ENCODE assay signal across 8 mouse cellular contexts in genomic region chr10:80156002-80156751, GRCm38 (mm10). TPM values are rescaled to one million over a fixed set of nuclear protein-coding genes. Genes with fewer than 3 reads are reported as not detected.
DNase-seq lines count a peak whose midpoint lies in the region; ATAC-seq and TF ChIP-seq lines count a peak whose summit lies in the region.

No protein-coding gene starts in this region.

- H3K27ac ChIP-seq in gastrocnemius, adult 2 months, result peak overlapping the region; percentile 93
- peak overlapping the region; percentile 53 for H3K27ac ChIP-seq in limb, embryonic 10.5 days
- H3K27ac ChIP-seq in stomach, embryonic 14.5 days (ENCODE audit: low read length), result peak overlapping the region; percentile 96; the same call in 1 of the 2 replicates

- no peak overlapping the region for H3K4me2 ChIP-seq in stomach, embryonic 14.5 days (replicated peaks; ENCODE audit: low read depth, low read length)

- DNase-seq in gastrocnemius, adult 2 months, result peak; percentile 22
- DNase-seq in gastrocnemius, postnatal 10 days, result no peak
- no peak for DNase-seq in limb, embryonic 10.5 days (ENCODE audit: low spot score)
- no peak for DNase-seq in natural killer cell, adult 2 months (ENCODE audit: low spot score in 2 of 2)
- DNase-seq in layer of hippocampus, adult 8-10 months (ENCODE audit: low spot score in 2 of 2), result no peak

- H3K27me3 ChIP-seq in megakaryocyte, embryonic 14.5 days (replicated peaks), result no peaks in the 10 kb centered on the region
- H3K27me3 ChIP-seq in limb, embryonic 10.5 days (ENCODE audit: low read depth, poor library complexity, severe bottlenecking), result no peaks in the 10 kb centered on the region
- H3K27me3 ChIP-seq in stomach, embryonic 14.5 days (ENCODE audit: control insufficient read depth, insufficient read depth, low read length), result no peaks in the 10 kb centered on the region

- no peak for ATAC-seq in megakaryocyte, adult 5-6 weeks (ENCODE audit: poor library complexity, severe bottlenecking)
- ATAC-seq in stomach, embryonic 14.5 days (ENCODE audit: insufficient number of reproducible peaks, insufficient read depth, low FRiP score, low read depth), result no peak

- no peaks in the 10 kb centered on the region for H3K9me3 ChIP-seq in megakaryocyte, embryonic 14.5 days
- H3K9me3 ChIP-seq in limb, embryonic 10.5 days (replicated peaks), result no peaks in the 10 kb centered on the region
- H3K9me3 ChIP-seq in stomach, embryonic 14.5 days (ENCODE audit: control insufficient read depth, low read depth, low read length), result no peaks in the 10 kb centered on the region

- peaks cover 65% of the 10 kb centered on the region for H3K36me3 ChIP-seq in megakaryocyte, embryonic 14.5 days (replicated peaks; ENCODE audit: low read length)
- H3K36me3 ChIP-seq in limb, embryonic 10.5 days, result peaks cover 81% of the 10 kb centered on the region
- H3K36me3 ChIP-seq in stomach, embryonic 14.5 days (ENCODE audit: control insufficient read depth, insufficient read depth, low read length), result peaks cover 64% of the 10 kb centered on the region

- H3K4me3 ChIP-seq in gastrocnemius, adult 2 months, result peak overlapping the region; percentile 51
- peak overlapping the region; percentile 42 for H3K4me3 ChIP-seq in megakaryocyte, embryonic 14.5 days (replicated peaks)
- H3K4me3 ChIP-seq in limb, embryonic 10.5 days, result peak overlapping the region; percentile 28
- no peak overlapping the region for H3K4me3 ChIP-seq in stomach, embryonic 14.5 days (ENCODE audit: low read depth, low read length)

- TF ChIP-seq CTCF in gastrocnemius, adult 2 months (IDR thresholded peaks at IDR 0.05), result no peak

- H3K4me1 ChIP-seq in megakaryocyte, embryonic 14.5 days, result peaks cover 97% of the 10 kb centered on the region
- H3K4me1 ChIP-seq in limb, embryonic 10.5 days, result peaks cover 95% of the 10 kb centered on the region
- H3K4me1 ChIP-seq in stomach, embryonic 14.5 days (ENCODE audit: control insufficient read depth, insufficient read depth, low read length), result peaks cover 75% of the 10 kb centered on the region

- WGBS in limb, embryonic 10.5 days, result 90% methylated on average over 29 of the region's 29 CpGs
- 84% methylated on average over 29 of the region's 29 CpGs for WGBS in stomach, embryonic 14.5 days

- H3K9ac ChIP-seq in stomach, embryonic 14.5 days (replicated peaks; ENCODE audit: low read depth, low read length), result no peak overlapping the region

- intact Hi-C loops in gastrocnemius, adult 2 months (cut with DNase I), result no loop called here

RNA-seq across cellular contexts. Expression of gene Midn, which starts 8.1 kb away (rescaled TPM):
- 10 to 100 TPM; 34.3 to 39.8 TPM for total RNA-seq in gastrocnemius, adult 2 months (2021)
- 10 to 100 TPM; 34.3 to 62.7 TPM for total RNA-seq in gastrocnemius, postnatal 10 days (2021)
- 171 and 203 TPM in 2 replicates for polyA plus RNA-seq in megakaryocyte, embryonic 14.5 days (2012; ENCODE audit: insufficient read depth, low replicate concordance)
- total RNA-seq in megakaryocyte, adult 5-6 weeks (2015), result 29.5 and 29.6 TPM in 2 replicates
- 22.4 and 36.1 TPM in 2 replicates for total RNA-seq in megakaryocyte, adult 5-6 weeks (2017)
- 26.2 and 27.1 TPM in 2 replicates for polyA plus RNA-seq in limb, embryonic 10.5 days (2016; fragmentation: Nextera tagmentation; extraction: Ambion mirVana)
- 29.3 and 32.1 TPM in 2 replicates for polyA plus RNA-seq in stomach, embryonic 14.5 days (2014; fragmentation: Nextera tagmentation; extraction: Ambion mirVana)
- total RNA-seq in layer of hippocampus, adult 8-10 months (2022), result 10 to 100 TPM; 47.2 to 63.6 (median 58.0) TPM

RNA-seq across cellular contexts. Expression of gene Cirbp, which starts 9.6 kb away (rescaled TPM):
- 10 to 100 TPM; 22.1 to 30.7 TPM for total RNA-seq in gastrocnemius, adult 2 months (2021)
- 10 to 100 TPM; 84.3 to 88.4 TPM for total RNA-seq in gastrocnemius, postnatal 10 days (2021)
- polyA plus RNA-seq in megakaryocyte, embryonic 14.5 days (2012; ENCODE audit: insufficient read depth, low replicate concordance), result 27.7 and 39.5 TPM in 2 replicates
- total RNA-seq in megakaryocyte, adult 5-6 weeks (2015), result 11.7 and 13.8 TPM in 2 replicates
- total RNA-seq in megakaryocyte, adult 5-6 weeks (2017), result 29.3 and 32.1 TPM in 2 replicates
- polyA plus RNA-seq in limb, embryonic 10.5 days (2016; fragmentation: Nextera tagmentation; extraction: Ambion mirVana), result 90.7 and 129 TPM in 2 replicates
- 92.7 and 105 TPM in 2 replicates for polyA plus RNA-seq in stomach, embryonic 14.5 days (2014; fragmentation: Nextera tagmentation; extraction: Ambion mirVana)
- 100 to 1,000 TPM in 2 of 4 experiments, 10 to 100 TPM in 2; 75.7 to 148 (median 96.4) TPM for total RNA-seq in layer of hippocampus, adult 8-10 months (2022)

RNA-seq across cellular contexts. Expression of gene Cbarp, which starts 15.5 kb away (rescaled TPM):
- total RNA-seq in gastrocnemius, adult 2 months (2021), result 1 to 10 TPM; 1.8 to 2.3 TPM
- 1 to 10 TPM; 2.3 to 3.2 TPM for total RNA-seq in gastrocnemius, postnatal 10 days (2021)
- polyA plus RNA-seq in megakaryocyte, embryonic 14.5 days (2012; ENCODE audit: insufficient read depth, low replicate concordance), result 4.8 and 11.7 TPM in 2 replicates
- total RNA-seq in megakaryocyte, adult 5-6 weeks (2015), result 1.6 and 2.2 TPM in 2 replicates
- 1.4 TPM in 1 of 2 replicates, not detected in the other for total RNA-seq in megakaryocyte, adult 5-6 weeks (2017)
- polyA plus RNA-seq in limb, embryonic 10.5 days (2016; fragmentation: Nextera tagmentation; extraction: Ambion mirVana), result 3.3 and 4.7 TPM in 2 replicates
- 7.5 and 10.1 TPM in 2 replicates for polyA plus RNA-seq in stomach, embryonic 14.5 days (2014; fragmentation: Nextera tagmentation; extraction: Ambion mirVana)
- 100 to 1,000 TPM; 295 to 345 (median 308) TPM for total RNA-seq in layer of hippocampus, adult 8-10 months (2022)

RNA-seq across cellular contexts. Expression of gene 1600002K03Rik, which starts 16.6 kb away (rescaled TPM):
- total RNA-seq in gastrocnemius, adult 2 months (2021), result 1 to 10 TPM; 6.6 to 7.1 TPM
- 1 to 10 TPM; 3.9 to 5.5 TPM for total RNA-seq in gastrocnemius, postnatal 10 days (2021)
- 3.0 and 7.7 TPM in 2 replicates for polyA plus RNA-seq in megakaryocyte, embryonic 14.5 days (2012; ENCODE audit: insufficient read depth, low replicate concordance)
- 19.3 and 21.0 TPM in 2 replicates for total RNA-seq in megakaryocyte, adult 5-6 weeks (2015)
- 18.8 and 20.9 TPM in 2 replicates for total RNA-seq in megakaryocyte, adult 5-6 weeks (2017)
- polyA plus RNA-seq in limb, embryonic 10.5 days (2016; fragmentation: Nextera tagmentation; extraction: Ambion mirVana), result 8.7 and 13.1 TPM in 2 replicates
- polyA plus RNA-seq in stomach, embryonic 14.5 days (2014; fragmentation: Nextera tagmentation; extraction: Ambion mirVana), result 12.5 and 13.9 TPM in 2 replicates
- total RNA-seq in layer of hippocampus, adult 8-10 months (2022), result 1 to 10 TPM; 1.8 to 9.0 (median 6.2) TPM

RNA-seq across cellular contexts. Expression of gene Atp5d, which starts 17.7 kb away (rescaled TPM):
- total RNA-seq in gastrocnemius, adult 2 months (2021), result 100 to 1,000 TPM; 535 to 725 TPM
- total RNA-seq in gastrocnemius, postnatal 10 days (2021), result 100 to 1,000 TPM; 576 to 659 TPM
- polyA plus RNA-seq in megakaryocyte, embryonic 14.5 days (2012; ENCODE audit: insufficient read depth, low replicate concordance), result 1,192 and 1,533 TPM in 2 replicates
- 161 and 162 TPM in 2 replicates for total RNA-seq in megakaryocyte, adult 5-6 weeks (2015)
- 31.0 and 34.7 TPM in 2 replicates for total RNA-seq in megakaryocyte, adult 5-6 weeks (2017)
- 487 and 503 TPM in 2 replicates for polyA plus RNA-seq in limb, embryonic 10.5 days (2016; fragmentation: Nextera tagmentation; extraction: Ambion mirVana)
- 481 and 531 TPM in 2 replicates for polyA plus RNA-seq in stomach, embryonic 14.5 days (2014; fragmentation: Nextera tagmentation; extraction: Ambion mirVana)
- total RNA-seq in layer of hippocampus, adult 8-10 months (2022), result 100 to 1,000 TPM; 315 to 328 (median 323) TPM

Comparison
In these comparisons a context has a peak if more than half of its experiments do, and no peak if none do; other contexts are left out.
1. RNA of gene Cbarp, which starts 15.5 kb away (total RNA-seq): 295 to 345 TPM in layer of hippocampus, adult 8-10 months; 2.3 to 3.2 TPM in gastrocnemius, postnatal 10 days, 1.8 to 2.3 TPM in gastrocnemius, adult 2 months and 1.4 to 2.2 TPM in megakaryocyte, adult 5-6 weeks; every median in the first group is over 10 times any median in the second.
2. Peak in every context shown above with its lines, with median percentiles within 50 percentile points of each other: H3K27ac ChIP-seq.